Comparison of ENCODE assay signal across 8 mouse cellular contexts in genomic region chr12:90903991-90904390, GRCm38 (mm10).
DNase-seq lines count a peak whose midpoint lies in the region; ATAC-seq lines count a peak whose summit lies in the region.

No protein-coding gene starts in this region.

- H3K9ac ChIP-seq in midbrain, embryonic 14.5 days (replicated peaks; ENCODE audit: low read length) = no peak overlapping the region
- no peak overlapping the region for H3K9ac ChIP-seq in midbrain, embryonic 16.5 days (ENCODE audit: low read depth, low read length)
- no peak overlapping the region for H3K9ac ChIP-seq in intestine, embryonic 15.5 days

- no peaks in the 10 kb centered on the region for H3K36me3 ChIP-seq in heart, embryonic 10.5 days
- no peaks in the 10 kb centered on the region for H3K36me3 ChIP-seq in midbrain, embryonic 14.5 days (ENCODE audit: control insufficient read depth, insufficient read depth, low read length)
- no peaks in the 10 kb centered on the region for H3K36me3 ChIP-seq in midbrain, embryonic 16.5 days (ENCODE audit: control insufficient read depth, insufficient read depth, low read length)
- no peaks in the 10 kb centered on the region for H3K36me3 ChIP-seq in embryonic facial prominence, embryonic 10.5 days (replicated peaks)
- H3K36me3 ChIP-seq in intestine, embryonic 15.5 days = no peaks in the 10 kb centered on the region

- no peak overlapping the region for H3K4me2 ChIP-seq in midbrain, embryonic 14.5 days (ENCODE audit: low read length)
- no peak overlapping the region for H3K4me2 ChIP-seq in midbrain, embryonic 16.5 days (ENCODE audit: low read length)
- no peak overlapping the region for H3K4me2 ChIP-seq in intestine, embryonic 15.5 days (replicated peaks)

- no peak overlapping the region for H3K27ac ChIP-seq in heart, embryonic 10.5 days
- no peak overlapping the region for H3K27ac ChIP-seq in midbrain, embryonic 14.5 days (replicated peaks; ENCODE audit: low read depth, low read length)
- no peak overlapping the region for H3K27ac ChIP-seq in midbrain, embryonic 16.5 days (ENCODE audit: low read length)
- H3K27ac ChIP-seq in embryonic facial prominence, embryonic 10.5 days (replicated peaks) = no peak overlapping the region
- no peak overlapping the region for H3K27ac ChIP-seq in intestine, embryonic 15.5 days

- no peaks in the 10 kb centered on the region for H3K9me3 ChIP-seq in heart, embryonic 10.5 days
- no peaks in the 10 kb centered on the region for H3K9me3 ChIP-seq in midbrain, embryonic 14.5 days (ENCODE audit: control insufficient read depth, low read length)
- H3K9me3 ChIP-seq in midbrain, embryonic 16.5 days (replicated peaks; ENCODE audit: control insufficient read depth, low read length, poor library complexity, severe bottlenecking) = no peaks in the 10 kb centered on the region
- H3K9me3 ChIP-seq in embryonic facial prominence, embryonic 10.5 days = no peaks in the 10 kb centered on the region
- no peaks in the 10 kb centered on the region for H3K9me3 ChIP-seq in intestine, embryonic 15.5 days

- no peak for ATAC-seq in midbrain, embryonic 14.5 days (ENCODE audit: low FRiP score, low TSS enrichment)
- ATAC-seq in midbrain, embryonic 16.5 days = no peak
- no peak for ATAC-seq in megakaryocyte, adult 5-6 weeks (ENCODE audit: poor library complexity, severe bottlenecking)
- no peak for ATAC-seq in intestine, embryonic 15.5 days

- no peaks in the 10 kb centered on the region for H3K27me3 ChIP-seq in heart, embryonic 10.5 days (ENCODE audit: insufficient read depth, poor library complexity, severe bottlenecking)
- no peaks in the 10 kb centered on the region for H3K27me3 ChIP-seq in midbrain, embryonic 14.5 days (ENCODE audit: control insufficient read depth, insufficient read depth, low read length)
- H3K27me3 ChIP-seq in midbrain, embryonic 16.5 days (ENCODE audit: control insufficient read depth, insufficient read depth, low read depth, low read length) = no peaks in the 10 kb centered on the region
- no peaks in the 10 kb centered on the region for H3K27me3 ChIP-seq in embryonic facial prominence, embryonic 10.5 days (replicated peaks; ENCODE audit: low read depth, poor library complexity, severe bottlenecking)
- H3K27me3 ChIP-seq in intestine, embryonic 15.5 days (replicated peaks) = no peaks in the 10 kb centered on the region

- no peak overlapping the region for H3K4me3 ChIP-seq in heart, embryonic 10.5 days
- no peak overlapping the region for H3K4me3 ChIP-seq in midbrain, embryonic 14.5 days (replicated peaks; ENCODE audit: low read depth, low read length)
- H3K4me3 ChIP-seq in midbrain, embryonic 16.5 days (ENCODE audit: low read depth, low read length) = no peak overlapping the region
- no peak overlapping the region for H3K4me3 ChIP-seq in embryonic facial prominence, embryonic 10.5 days
- H3K4me3 ChIP-seq in intestine, embryonic 15.5 days (replicated peaks) = no peak overlapping the region

- WGBS in heart, embryonic 10.5 days = 68% methylated on average over 6 of the region's 6 CpGs
- WGBS in midbrain, embryonic 14.5 days = 73% methylated on average over 6 of the region's 6 CpGs
- 79% methylated on average over 6 of the region's 6 CpGs for WGBS in midbrain, embryonic 16.5 days
- 84% methylated on average over 6 of the region's 6 CpGs for WGBS in embryonic facial prominence, embryonic 10.5 days
- 67% methylated on average over 6 of the region's 6 CpGs for WGBS in intestine, embryonic 15.5 days

- H3K4me1 ChIP-seq in heart, embryonic 10.5 days = no peaks in the 10 kb centered on the region
- H3K4me1 ChIP-seq in midbrain, embryonic 14.5 days (ENCODE audit: control insufficient read depth, insufficient read depth, low read length) = no peaks in the 10 kb centered on the region
- H3K4me1 ChIP-seq in midbrain, embryonic 16.5 days (ENCODE audit: control insufficient read depth, insufficient read depth, low read length) = no peaks in the 10 kb centered on the region
- H3K4me1 ChIP-seq in embryonic facial prominence, embryonic 10.5 days = no peaks in the 10 kb centered on the region
- H3K4me1 ChIP-seq in intestine, embryonic 15.5 days (replicated peaks) = no peaks in the 10 kb centered on the region

- DNase-seq in heart, adult 11 months = peak; percentile 66
- no peak for DNase-seq in heart, embryonic 10.5 days (ENCODE audit: low spot score)
- peak; percentile 27 for DNase-seq in midbrain, embryonic 14.5 days
- DNase-seq in embryonic facial prominence, embryonic 10.5 days (ENCODE audit: low spot score) = peak; percentile 34
- peak; percentile 33 for DNase-seq in retina, embryonic 14.5 days (ENCODE audit: low spot score)
